Mouse (Mus musculus): ENCODE measurements around the gene Gm49416.

- TF ChIP-seq CTCF (IDR thresholded peaks at IDR 0.05) = no peak
- no peak for TF ChIP-seq EP300 (IDR thresholded peaks at IDR 0.05)
These were observed 35.6 kb upstream of the Gm49416 start for GRCm38 (mm10) chr19:8853117-8853516.

Data from lung, postnatal 0 days (tissue).